Mouse (Mus musculus) kidney, adult 11 months (tissue): ENCODE measurements around the gene Dpm3.
A peak's percentile ranks its signal among the peaks of the same experiment; 100 is the strongest.

Experiments used
- DNase-seq: peaks from one replicate; pipeline ENCODE4 v3.0.0; 2022

Gene Dpm3

DNA sequence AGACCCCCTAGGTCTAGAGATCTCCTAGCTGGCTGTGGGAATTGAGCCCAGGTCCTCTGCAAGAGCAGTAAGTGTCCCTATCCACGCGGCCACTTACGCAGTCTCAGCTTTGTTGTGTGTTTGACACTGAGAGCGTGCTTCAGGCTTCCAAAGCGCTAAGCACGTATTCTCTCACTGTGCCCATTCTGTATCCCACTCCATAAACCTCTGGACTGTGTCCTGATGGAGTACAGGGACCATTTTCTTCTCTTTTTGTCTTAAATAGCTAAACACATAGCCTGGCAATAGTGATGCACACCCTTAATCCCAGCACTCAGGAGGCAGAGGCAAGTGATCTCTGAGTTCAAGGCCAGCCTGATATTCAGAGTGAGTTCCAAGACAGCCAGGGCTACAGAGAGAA lies 39.8 kb downstream of the Dpm3 start:
- no peak for DNase-seq

- peak; percentile 56 for DNase-seq
Measured at GRCm38 (mm10) chr3:89299499-89299898, 40.3 kb downstream of the Dpm3 start.

GRCm38 (mm10) chr3:89300071-89300470 lies 40.9 kb downstream of the Dpm3 start:
- peak; percentile 83 for DNase-seq

GRCm38 (mm10) chr3:89300514-89300913 lies 41.4 kb downstream of the Dpm3 start:
- no peak for DNase-seq

DNA sequence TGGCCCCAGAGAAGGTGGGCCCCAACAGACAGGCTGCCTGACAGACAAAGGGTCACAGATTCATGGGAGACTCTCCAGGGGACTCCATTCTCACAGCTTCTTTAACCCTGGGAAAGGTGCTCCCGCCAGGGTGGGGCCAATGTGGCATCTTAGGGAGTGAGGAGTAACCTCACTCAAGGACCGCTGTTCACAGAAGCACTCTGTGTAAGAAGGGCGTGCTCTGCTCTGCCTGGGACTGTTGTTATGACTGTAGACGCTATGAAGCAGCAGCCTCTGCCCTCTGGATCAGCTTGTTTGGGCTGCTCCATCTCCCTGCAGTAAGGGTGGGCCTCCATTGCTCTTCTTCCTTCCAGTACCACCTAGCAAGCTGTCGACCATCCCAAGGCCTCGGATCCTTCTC lies 45.3 kb downstream of the Dpm3 start:
- no peak for DNase-seq

DNA sequence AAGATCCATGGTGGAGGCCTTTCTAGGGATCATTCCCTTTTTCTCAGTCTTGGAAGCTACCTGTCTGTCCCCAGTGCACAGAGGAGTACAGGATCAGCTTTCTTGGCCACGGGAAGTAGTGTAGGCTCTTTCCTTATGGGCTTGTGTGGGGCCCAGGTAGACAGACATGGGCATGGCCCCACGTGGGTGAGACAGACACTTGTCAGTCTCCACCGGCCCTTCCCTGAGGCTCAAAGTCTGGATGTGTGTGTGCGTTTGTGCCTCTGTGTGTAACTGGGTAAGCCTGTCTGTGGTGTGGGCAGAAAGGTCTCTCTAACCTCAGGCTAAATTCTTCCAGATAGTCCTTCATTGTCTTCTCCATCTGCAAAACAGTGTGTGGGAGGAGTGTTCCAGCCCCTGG lies 45.9 kb downstream of the Dpm3 start:
- no peak for DNase-seq

- DNase-seq: peak; percentile 67
Measured at GRCm38 (mm10) chr3:89305551-89306325, 46.6 kb downstream of the Dpm3 start.

- DNase-seq: peak; percentile 76
Measured at GRCm38 (mm10) chr3:89308089-89308488, 48.9 kb downstream of the Dpm3 start.

- no peak for DNase-seq
Measured at GRCm38 (mm10) chr3:89314340-89314739, 55.2 kb downstream of the Dpm3 start.

DNA sequence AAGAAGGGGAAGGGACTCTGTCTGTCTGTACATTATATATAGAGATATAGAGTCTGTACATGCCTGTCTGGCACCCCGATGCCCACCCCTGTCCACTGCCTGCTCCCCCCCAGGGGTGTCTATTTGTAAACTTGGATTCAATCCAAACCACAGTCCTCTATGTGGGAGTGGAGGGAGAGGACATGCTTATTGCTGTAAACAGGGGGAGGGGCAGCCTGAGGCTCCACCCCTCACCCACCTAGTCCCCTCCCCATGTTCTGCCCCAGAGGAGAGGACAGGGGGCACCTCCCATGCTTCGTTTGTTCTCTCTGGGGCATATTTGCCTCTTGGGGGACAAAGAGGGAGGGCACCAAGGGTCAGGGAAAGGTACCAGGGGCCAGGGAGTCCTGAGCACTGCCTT lies 55.6 kb downstream of the Dpm3 start:
- no peak for DNase-seq

DNA sequence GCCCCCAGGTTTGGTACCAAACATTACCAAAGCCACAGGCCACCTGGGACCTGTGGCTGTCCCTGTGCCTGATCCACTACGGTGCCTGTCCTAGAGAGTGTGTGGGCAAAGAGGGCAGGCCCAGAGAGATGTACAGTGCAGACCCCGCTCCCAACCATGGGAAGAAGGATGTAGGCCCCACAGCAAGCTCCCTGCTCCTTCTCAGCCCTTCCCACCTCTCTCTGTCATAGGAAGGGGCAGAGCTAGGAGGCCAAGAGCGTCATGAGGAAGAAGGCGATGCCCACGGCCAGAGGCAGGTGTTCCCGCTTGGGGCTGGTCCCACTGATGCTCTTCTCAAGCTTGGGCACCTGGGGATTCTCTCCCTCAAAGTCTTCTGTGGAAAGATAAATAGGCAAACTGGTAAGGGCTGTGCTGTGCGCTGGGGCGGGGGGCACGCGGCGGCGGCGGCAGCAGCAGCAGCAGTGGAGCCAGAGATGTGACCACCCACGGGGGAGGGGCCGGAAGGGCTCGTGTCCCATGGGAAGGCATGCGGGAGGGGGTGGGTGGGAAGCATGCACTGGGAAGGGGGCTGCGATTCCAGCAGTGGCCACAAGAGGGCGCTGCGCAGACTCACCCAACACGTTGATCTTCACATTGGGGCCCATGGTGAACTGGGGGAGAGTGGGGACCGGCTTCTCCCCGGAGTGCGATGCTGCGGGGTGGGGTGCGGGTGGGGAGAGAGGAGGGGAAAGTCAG lies 56.2 kb downstream of the Dpm3 start:
- peak; percentile 60 for DNase-seq

DNA sequence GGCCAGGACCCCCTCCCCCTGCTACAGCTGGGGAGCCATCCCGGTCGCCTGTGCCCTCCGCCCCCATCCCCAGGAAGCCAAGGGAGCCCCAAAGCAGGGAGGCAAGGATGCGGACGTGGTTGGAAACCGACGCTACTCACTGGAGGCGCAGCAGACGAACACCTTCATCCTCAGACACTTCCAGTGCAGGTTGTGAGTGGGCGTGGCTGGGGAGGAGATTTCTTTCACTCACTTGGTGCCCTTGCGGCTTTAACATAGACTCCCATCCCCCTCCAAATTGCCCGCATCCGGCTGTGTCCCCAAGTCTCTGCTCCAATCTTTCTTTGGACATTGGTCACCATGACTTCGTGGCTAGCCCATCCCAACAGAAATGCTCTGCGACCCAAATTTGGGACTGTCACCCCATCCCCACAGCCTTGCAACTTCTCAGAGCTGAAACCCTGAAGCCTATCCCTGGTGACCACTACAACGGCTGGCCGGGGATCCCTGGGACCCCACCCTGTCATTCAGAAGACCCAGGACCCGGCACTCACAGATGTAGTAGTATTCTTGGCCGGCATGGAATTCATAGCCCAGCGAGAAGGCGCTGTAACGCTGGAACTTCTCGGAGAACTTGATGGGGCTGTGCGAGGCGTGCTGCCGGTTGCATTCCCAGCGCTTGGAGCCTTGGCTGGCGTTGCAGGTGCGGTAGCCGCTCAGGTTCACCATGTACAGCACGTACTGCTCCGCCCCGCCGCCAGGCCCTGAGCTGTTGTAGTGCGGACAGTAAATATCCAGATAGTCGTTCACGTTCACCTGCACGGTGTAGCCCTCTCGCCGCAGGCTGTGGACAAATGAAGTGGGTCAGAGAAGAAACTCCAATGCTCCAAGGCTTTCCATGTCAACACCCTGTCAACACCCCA lies 57.0 kb downstream of the Dpm3 start:
- no peak for DNase-seq
